Comparison of ENCODE assay signal across 8 mouse cellular contexts in genomic region chr5:122994303-122994846, GRCm38 (mm10). TPM values are rescaled to one million over a fixed set of nuclear protein-coding genes. Genes with fewer than 3 reads are reported as not detected.
DNase-seq lines count a peak whose midpoint lies in the region; ATAC-seq and TF ChIP-seq lines count a peak whose summit lies in the region.

No protein-coding gene starts in this region.

- 8% methylated on average over 5 of the region's 5 CpGs for WGBS in hindbrain, postnatal 0 days

- 0 out of 2 replicates have a peak overlapping the region, but pooled peaks have one; percentile 5 for H3K4me2 ChIP-seq in hindbrain, postnatal 0 days (ENCODE audit: low read depth, low read length)

- no peaks in the 10 kb centered on the region for H3K9me3 ChIP-seq in hindbrain, postnatal 0 days (ENCODE audit: low read length)
- H3K9me3 ChIP-seq in megakaryocyte, embryonic 14.5 days = no peaks in the 10 kb centered on the region

- TF ChIP-seq CTCF in hindbrain, postnatal 0 days (IDR thresholded peaks at IDR 0.05; ENCODE audit: low read depth) = no peak

- H3K4me1 ChIP-seq in hindbrain, postnatal 0 days (ENCODE audit: insufficient read depth, low read length) = no peaks in the 10 kb centered on the region
- peaks cover 48% of the 10 kb centered on the region for H3K4me1 ChIP-seq in megakaryocyte, embryonic 14.5 days

- no peaks in the 10 kb centered on the region for H3K36me3 ChIP-seq in hindbrain, postnatal 0 days (ENCODE audit: insufficient read depth, low read length)
- H3K36me3 ChIP-seq in megakaryocyte, embryonic 14.5 days (replicated peaks; ENCODE audit: low read length) = peaks cover 13% of the 10 kb centered on the region

- peak; percentile 92 for DNase-seq in Muller cell, postnatal 12 days (ENCODE audit: inconsistent ontology term)
- peak; percentile 99 for DNase-seq in embryo, embryonic 10 days (ENCODE audit: low spot score)
- peak; percentile 85 to 91 for DNase-seq in gastrocnemius, adult 8-10 months (ENCODE audit: low spot score in 2 of 2)
- peak; percentile 94 for DNase-seq in hindbrain, postnatal 0 days (ENCODE audit: low spot score)
- peak; percentile 50 to 68 for DNase-seq in left cerebral cortex, adult 8-10 months (ENCODE audit: low spot score in 2 of 2)
- DNase-seq in right cerebral cortex, postnatal 14 days = peak; percentile 84
- DNase-seq in urinary bladder, postnatal 4 days (ENCODE audit: low spot score in 2 of 2) = peak; percentile 85 to 96

- H3K27me3 ChIP-seq in hindbrain, postnatal 0 days (ENCODE audit: insufficient read depth, low read length) = no peaks in the 10 kb centered on the region
- no peaks in the 10 kb centered on the region for H3K27me3 ChIP-seq in megakaryocyte, embryonic 14.5 days (replicated peaks)

- 0 out of 2 replicates have a peak overlapping the region, but pooled peaks have one; percentile 0 for H3K4me3 ChIP-seq in hindbrain, postnatal 0 days (ENCODE audit: low read length)
- H3K4me3 ChIP-seq in megakaryocyte, embryonic 14.5 days (replicated peaks) = peak overlapping the region; percentile 86

- no peak overlapping the region for H3K9ac ChIP-seq in hindbrain, postnatal 0 days (replicated peaks; ENCODE audit: low read length)

- H3K27ac ChIP-seq in hindbrain, postnatal 0 days = no peak overlapping the region

- peak; percentile 89 for ATAC-seq in hindbrain, postnatal 0 days

RNA-seq across cellular contexts. Expression of gene Kdm2b, which starts 4.8 kb away (rescaled TPM):
- 10 to 100 TPM; 11.1 to 15.6 (median 13.1) TPM for total RNA-seq in gastrocnemius, adult 8-10 months (2022)
- total RNA-seq in hindbrain, postnatal 0 days (2014; rRNA removed) = 75.7 and 87.3 TPM in 2 replicates
- polyA plus RNA-seq in hindbrain, postnatal 0 days (2015; fragmentation: Nextera tagmentation; extraction: Ambion mirVana) = 59.7 and 60.9 TPM in 2 replicates
- total RNA-seq in left cerebral cortex, adult 8-10 months (2022) = 10 to 100 TPM; 22.9 to 27.1 (median 24.6) TPM
- polyA plus RNA-seq in megakaryocyte, embryonic 14.5 days (2012; ENCODE audit: insufficient read depth, low replicate concordance) = 19.1 and 24.4 TPM in 2 replicates

RNA-seq across cellular contexts. Expression of gene Orai1, which starts 20.5 kb away (rescaled TPM):
- total RNA-seq in gastrocnemius, adult 8-10 months (2022) = 10 to 100 TPM; 27.8 to 35.0 (median 29.8) TPM
- 20.9 and 27.2 TPM in 2 replicates for total RNA-seq in hindbrain, postnatal 0 days (2014; rRNA removed)
- 16.8 and 18.3 TPM in 2 replicates for polyA plus RNA-seq in hindbrain, postnatal 0 days (2015; fragmentation: Nextera tagmentation; extraction: Ambion mirVana)
- 10 to 100 TPM in 2 of 4 experiments, 1 to 10 TPM in 2; 6.1 to 11.8 (median 9.2) TPM for total RNA-seq in left cerebral cortex, adult 8-10 months (2022)
- 111 and 131 TPM in 2 replicates for polyA plus RNA-seq in megakaryocyte, embryonic 14.5 days (2012; ENCODE audit: insufficient read depth, low replicate concordance)

RNA-seq across cellular contexts. Expression of gene Morn3, which starts 52.4 kb away (rescaled TPM):
- total RNA-seq in gastrocnemius, adult 8-10 months (2022) = not detected
- total RNA-seq in hindbrain, postnatal 0 days (2014; rRNA removed) = not detected in 2 replicates
- polyA plus RNA-seq in hindbrain, postnatal 0 days (2015; fragmentation: Nextera tagmentation; extraction: Ambion mirVana) = 0.64 and 0.87 TPM in 2 replicates
- total RNA-seq in left cerebral cortex, adult 8-10 months (2022) = not detected
- polyA plus RNA-seq in megakaryocyte, embryonic 14.5 days (2012; ENCODE audit: insufficient read depth, low replicate concordance) = not detected in 2 replicates
